Mouse (Mus musculus) gonadal fat pad, adult 2 months (tissue): ENCODE measurements around the gene Ptprm. TPM values are rescaled to one million over a fixed set of nuclear protein-coding genes. Genes with fewer than 3 reads are reported as not detected.

Experiments
- DNase-seq: peaks from one replicate; pipeline ENCODE4 v3.0.0-alpha.2; 2012; ENCODE audit warnings: low read depth
- polyA plus RNA-seq: library from polyadenylated mRNA; depleted of rRNA; stranded (reverse); fragments of >200 nt; gene quantifications from 2 replicates; pipeline ENCODE4 v1.2.3, GENCODE M21; 2012

Gene Ptprm
- polyA plus RNA-seq, 1 experiment: 16.9 TPM

DNA sequence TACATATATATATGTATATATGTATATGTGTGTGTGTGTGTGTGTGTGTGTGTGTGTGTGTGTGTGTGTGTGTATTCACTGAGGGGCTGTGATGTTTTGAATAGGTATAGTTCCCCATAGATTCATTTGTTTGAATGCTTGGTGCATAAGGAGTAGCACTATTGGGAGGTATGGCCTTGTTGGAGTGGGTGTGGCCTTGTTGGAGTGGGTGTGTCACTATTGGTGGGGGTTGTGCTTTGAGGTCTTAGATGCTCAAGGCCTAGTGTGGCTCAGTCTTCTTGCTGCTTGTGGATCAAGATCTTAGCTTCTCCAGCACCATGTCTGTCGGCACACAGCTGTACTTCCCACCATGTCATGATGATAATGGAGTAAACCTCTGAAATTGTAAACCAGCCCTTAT is 138.9 kb downstream of the Ptprm start:
- DNase-seq: no peak

GRCm38 (mm10) chr17:67213711-67214110 is 140.5 kb downstream of the Ptprm start:
- DNase-seq: no peak

GRCm38 (mm10) chr17:67209676-67210344 is 144.4 kb downstream of the Ptprm start:
- no peak for DNase-seq

DNA sequence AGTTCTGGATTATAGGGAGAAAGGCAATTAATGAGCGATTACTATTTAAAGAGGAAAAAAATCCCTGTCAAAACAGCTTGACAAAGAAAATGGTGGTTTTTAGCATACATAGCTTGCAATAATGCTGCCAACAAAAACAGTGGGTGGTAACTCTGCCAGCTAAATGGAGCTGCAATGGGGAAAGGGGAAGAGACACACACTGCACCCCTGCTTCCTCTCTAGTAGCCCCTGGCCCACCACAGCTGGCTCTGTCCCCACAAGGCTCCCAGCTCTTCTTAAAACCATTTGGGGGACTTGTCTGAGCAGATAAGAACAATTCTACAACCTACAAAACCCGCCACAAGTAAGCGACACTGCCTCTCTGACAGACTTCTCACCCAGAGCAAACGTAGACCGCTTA is 145.7 kb downstream of the Ptprm start:
- no peak for DNase-seq

- no peak for DNase-seq
These were observed 147.3 kb downstream of the Ptprm start for GRCm38 (mm10) chr17:67206984-67207383.

DNA sequence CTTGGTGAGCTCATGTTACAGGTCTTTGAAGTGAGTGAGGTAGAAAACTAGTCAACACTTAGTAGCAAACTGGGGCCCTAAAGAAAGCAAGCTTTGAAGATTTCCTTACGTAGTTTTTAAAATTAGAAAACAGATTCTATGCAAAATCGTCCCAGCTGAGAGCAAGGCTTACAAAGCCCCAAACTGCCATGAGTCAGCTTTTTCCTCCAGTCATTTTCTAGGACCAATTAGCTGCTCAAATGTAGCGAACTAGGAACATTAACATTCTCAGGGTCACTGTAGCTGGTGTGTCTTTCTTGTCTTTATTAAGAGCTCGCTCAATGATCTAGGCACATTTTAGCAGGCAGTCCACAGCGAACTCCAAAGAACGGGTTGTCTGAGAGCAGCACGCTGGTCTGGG is 153.1 kb downstream of the Ptprm start:
- DNase-seq: no peak

- no peak for DNase-seq
These were observed 160.5 kb downstream of the Ptprm start for GRCm38 (mm10) chr17:67193728-67194127.

DNA sequence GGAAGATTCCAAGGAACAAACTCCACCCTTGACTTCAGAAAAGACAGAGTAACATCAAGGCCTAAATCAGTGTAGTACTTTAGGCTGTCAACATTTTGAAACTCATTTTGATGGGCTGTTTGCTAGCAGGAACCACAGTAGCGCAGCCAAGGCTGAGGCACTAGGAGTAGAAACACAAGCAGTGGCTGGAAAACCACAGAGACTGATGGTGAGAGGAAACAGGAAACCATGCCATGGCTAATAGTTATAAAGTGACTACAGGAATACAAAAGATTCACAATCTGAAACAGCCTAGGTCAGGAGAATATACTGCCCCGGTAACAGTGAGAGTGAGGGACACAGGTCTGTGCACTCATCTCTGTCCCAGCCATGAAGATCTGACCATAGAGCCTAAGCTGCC is 165.7 kb downstream of the Ptprm start:
- DNase-seq: no peak

DNA sequence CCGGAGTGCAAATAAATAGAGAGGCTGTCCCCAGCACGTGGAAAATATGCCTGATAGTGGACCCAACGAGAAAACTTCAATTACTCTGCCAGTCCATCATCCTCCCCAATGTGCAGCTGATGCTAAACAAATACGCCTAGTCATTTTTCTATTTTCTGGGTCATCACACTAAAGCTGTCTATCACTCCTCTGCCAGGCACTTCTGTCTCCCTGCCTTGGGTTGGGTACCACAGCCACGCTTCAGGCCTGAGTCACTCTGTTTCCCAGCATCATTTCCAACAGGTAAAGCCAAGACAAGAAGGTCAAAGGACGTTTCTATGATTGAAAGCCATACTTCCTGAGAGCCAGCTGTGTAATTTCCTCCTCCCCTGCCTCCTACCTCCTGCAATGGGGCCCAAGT is 167.4 kb downstream of the Ptprm start:
- DNase-seq: no peak

DNA sequence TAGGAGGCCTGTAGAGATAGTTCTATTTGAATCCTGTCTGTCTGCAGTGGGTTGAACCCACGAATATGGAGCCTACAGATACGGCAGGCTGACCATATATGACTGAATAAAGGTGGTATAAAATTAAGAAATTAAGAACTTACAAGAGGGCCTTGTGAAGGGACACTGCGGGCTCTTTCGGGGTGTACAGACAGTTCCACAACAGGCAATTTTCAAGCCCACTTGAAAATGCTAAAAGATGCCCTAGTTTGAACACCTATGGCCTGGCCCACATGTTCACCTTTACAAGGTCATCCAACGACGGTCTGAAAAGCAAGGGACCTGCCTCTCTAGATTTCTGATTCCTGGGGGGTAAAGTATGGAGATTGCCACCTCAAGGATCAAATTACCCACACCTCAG is 168.3 kb downstream of the Ptprm start:
- no peak for DNase-seq

GRCm38 (mm10) chr17:67179446-67179845 is 174.8 kb downstream of the Ptprm start:
- no peak for DNase-seq

GRCm38 (mm10) chr17:67178686-67179265 is 175.5 kb downstream of the Ptprm start:
- no peak for DNase-seq

GRCm38 (mm10) chr17:67175836-67176235 is 178.4 kb downstream of the Ptprm start:
- DNase-seq: no peak

DNA sequence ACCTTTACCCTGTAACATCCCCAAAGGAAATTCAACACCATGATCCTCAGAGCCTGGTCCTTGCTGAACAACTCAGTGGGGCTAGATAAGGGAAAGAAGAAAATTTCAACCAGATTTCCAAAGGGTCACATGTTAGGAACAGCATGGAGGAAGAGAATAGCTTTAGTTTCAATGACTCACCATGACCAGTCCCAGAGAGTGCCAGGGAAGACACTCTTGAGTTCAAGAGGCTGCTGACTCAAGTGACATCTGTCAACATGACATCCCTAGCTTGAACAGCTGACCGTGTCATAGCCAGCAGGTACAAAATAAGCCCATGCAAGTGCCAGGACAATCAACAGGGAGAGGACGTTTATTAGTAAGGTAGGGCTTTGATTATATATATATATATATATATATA is 182.9 kb downstream of the Ptprm start:
- DNase-seq: no peak

DNA sequence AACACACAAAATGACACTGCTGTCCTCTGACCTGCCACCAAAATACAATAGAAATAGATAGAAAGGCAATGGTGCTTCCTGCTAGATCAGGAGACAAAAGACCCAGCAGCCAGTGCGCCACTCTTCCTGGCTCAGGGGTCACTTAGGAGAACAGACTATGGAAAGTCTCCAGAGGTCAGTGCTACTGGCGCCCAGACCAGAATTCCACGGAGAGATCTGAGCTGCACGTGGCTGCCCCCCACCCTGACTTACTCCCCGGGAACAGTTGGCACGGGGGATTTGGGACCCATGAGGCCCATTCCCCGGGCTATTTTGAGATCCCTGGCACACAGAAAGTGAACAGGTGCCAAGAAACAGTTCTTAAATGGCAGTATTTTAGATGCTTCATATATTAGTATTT is 183.6 kb downstream of the Ptprm start:
- DNase-seq: no peak

GRCm38 (mm10) chr17:67165876-67166275 is 188.4 kb downstream of the Ptprm start:
- no peak for DNase-seq

GRCm38 (mm10) chr17:67159611-67160010 is 194.6 kb downstream of the Ptprm start:
- DNase-seq: no peak

DNA sequence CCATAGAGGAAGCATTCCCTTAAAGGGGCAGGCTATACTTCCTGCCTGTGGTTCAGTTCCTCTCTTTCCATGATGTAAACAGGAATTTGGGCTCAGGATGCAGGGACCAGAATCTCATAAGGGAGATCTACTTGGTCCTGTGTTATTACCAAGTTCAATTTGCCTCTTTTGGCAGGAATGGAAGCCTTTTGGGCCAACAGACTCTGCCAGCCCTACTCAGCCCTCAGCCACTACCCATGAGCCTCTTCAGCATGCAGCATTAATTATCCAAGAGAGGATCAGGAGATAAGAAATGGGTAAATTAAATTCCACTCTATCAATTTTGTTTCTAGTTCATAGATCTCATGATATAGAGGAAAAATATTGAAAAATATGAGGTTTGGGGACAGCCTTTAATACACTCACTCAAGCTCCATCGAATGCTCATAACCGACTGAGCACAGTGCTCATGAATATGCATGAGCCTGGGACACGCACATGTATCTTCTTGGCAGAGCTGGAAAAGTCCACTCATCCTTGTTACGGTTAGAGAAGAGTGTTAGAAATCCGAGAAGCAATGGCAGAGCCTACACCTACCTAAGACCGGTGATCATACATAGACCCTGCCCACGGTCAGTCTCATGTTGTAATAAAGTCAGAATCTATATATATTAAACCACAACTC is 197.0 kb downstream of the Ptprm start:
- no peak for DNase-seq

DNA sequence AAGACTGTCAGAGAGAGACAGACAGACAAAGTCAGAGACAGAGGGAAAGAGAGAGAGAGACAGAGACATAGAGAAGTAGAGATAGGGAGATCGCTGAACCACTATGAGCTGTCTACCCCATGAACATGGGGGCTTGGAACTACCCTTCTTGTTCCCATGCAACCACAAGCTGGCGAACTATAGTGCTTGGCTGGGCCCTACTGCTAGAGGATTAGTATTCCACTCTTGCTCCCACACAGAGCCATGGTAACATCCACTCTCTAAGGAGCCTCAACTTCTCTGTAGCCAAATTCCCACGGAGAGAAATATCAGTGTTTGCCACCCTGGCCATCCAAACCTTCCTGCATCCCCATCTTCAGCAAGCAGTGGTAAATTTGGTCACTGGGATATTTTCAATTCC is 202.0 kb downstream of the Ptprm start:
- DNase-seq: no peak

GRCm38 (mm10) chr17:67150441-67150840 is 203.8 kb downstream of the Ptprm start:
- DNase-seq: no peak

DNA sequence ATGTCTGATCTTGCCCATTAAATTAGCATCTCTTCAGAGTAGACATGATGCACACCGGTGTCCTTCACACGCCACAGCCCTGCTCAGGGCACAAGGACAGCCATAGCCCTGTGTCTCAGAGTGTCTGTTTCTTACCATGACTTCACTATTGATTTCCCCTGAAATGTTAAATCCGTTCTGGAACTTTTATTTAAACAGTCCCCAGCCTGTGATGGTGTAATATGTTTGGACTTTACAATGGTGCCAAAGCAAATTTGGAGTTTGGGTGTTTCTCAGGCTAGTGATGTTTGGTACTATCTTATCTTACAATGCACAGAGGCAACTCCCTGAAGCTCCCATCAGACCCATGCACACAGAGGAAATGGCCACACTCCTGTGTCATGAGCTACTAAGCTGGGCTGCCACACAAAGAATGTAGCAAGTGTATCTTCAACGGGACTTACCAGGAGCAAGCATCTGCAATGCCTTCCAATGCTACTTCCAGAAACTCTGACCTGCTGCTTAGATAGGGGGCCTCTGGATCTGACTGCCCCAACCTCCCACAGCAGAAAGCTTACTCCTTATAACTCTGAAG is 212.0 kb downstream of the Ptprm start:
- DNase-seq: no peak

DNA sequence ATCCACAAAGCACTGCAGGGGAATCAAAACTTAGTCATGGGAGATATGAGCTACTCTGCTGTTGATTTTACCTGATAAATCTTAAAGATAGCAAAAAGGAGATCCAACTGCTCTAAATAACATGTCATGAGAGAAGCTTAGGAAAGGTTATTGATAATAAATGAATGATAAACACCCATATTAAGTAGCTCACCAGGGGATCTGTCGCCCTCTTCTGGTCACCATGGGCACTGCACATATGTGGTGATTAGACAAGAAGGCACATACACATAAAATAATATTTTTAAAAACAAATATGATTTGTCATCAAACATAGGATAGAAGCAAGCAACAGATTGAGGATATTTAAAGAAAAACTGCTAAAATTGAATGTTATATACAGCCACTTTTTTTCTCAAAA is 213.8 kb downstream of the Ptprm start:
- DNase-seq: no peak

GRCm38 (mm10) chr17:67138981-67139380 is 215.3 kb downstream of the Ptprm start:
- DNase-seq: no peak
